Mouse (Mus musculus) neural tube, embryonic 11.5 days (tissue): ENCODE results near the gene Zfp526. TPM values are rescaled to one million over a fixed set of nuclear protein-coding genes. Genes with fewer than 3 reads are reported as not detected.
A peak's percentile ranks its signal among the peaks of the same experiment; 100 is the strongest.
"Not testable (repeated sequence)": the region's sequence is repeated elsewhere in the genome, so short reads cannot be mapped to it uniquely, and the experiment has no call there.

Experiments used
- ATAC-seq: fragments of 200-750 bp; cut with Nextera tagmentation; 2 replicates; pipeline ENCODE4 v1.8.0; 2017; ENCODE audit warnings: moderate number of reproducible peaks, mild to moderate bottlenecking, moderate TSS enrichment, moderate library complexity; ENCODE audit not compliant: insufficient read depth, low FRiP score, low TSS enrichment
- DNase-seq: peaks from one replicate; pipeline ENCODE4 v3.0.0-alpha.2; 2015; ENCODE audit warnings: low spot score
- H3K27ac ChIP-seq: fragments of 300-500 bp; sonication (generic); 2 replicates; pipeline ENCODE4 v1.5.1; 2014; ENCODE audit warnings: low read depth, mild to moderate bottlenecking, low read length
- H3K27me3 ChIP-seq: fragments of 300-500 bp; sonication (generic); 2 replicates; pipeline ENCODE4 v1.6.1; 2014; ENCODE audit warnings: mild to moderate bottlenecking, low read length, mixed read lengths; ENCODE audit not compliant: control insufficient read depth, insufficient read depth
- H3K36me3 ChIP-seq: fragments of 300-500 bp; sonication (generic); 2 replicates; pipeline ENCODE4 v1.6.1; 2014; ENCODE audit warnings: mild to moderate bottlenecking, low read length, moderate library complexity, mixed read lengths; ENCODE audit not compliant: control insufficient read depth, insufficient read depth
- H3K4me1 ChIP-seq: fragments of 300-500 bp; sonication (generic); 2 replicates; pipeline ENCODE4 v1.6.1; 2014; ENCODE audit warnings: low read length, mixed read lengths; ENCODE audit not compliant: control insufficient read depth, insufficient read depth
- H3K4me2 ChIP-seq: fragments of 300-500 bp; sonication (generic); 2 replicates; pipeline ENCODE4 v1.6.1; 2014; ENCODE audit warnings: low read depth, mild to moderate bottlenecking, moderate library complexity
- H3K4me3 ChIP-seq: fragments of 300-500 bp; sonication (generic); 2 replicates; pipeline ENCODE4 v1.5.1; 2014; ENCODE audit warnings: low read depth, low read length
- H3K9ac ChIP-seq: fragments of 300-500 bp; sonication (generic); 2 replicates; pipeline ENCODE4 v1.6.1; 2014; ENCODE audit warnings: mild to moderate bottlenecking, low read length
- H3K9me3 ChIP-seq: fragments of 300-500 bp; sonication (generic); 2 replicates; pipeline ENCODE4 v1.6.1; 2016; ENCODE audit warnings: low read length; ENCODE audit not compliant: control insufficient read depth
- WGBS: fragments of 180-500 bp; shearing (Covaris S2); extraction: QIAGEN DNeasy Blood & Tissue Kit; methylation state at CpG from one replicate; pipeline ENCODE4 v1.1.7; 2014; 5-methylcytosine and 5-hydroxymethylcytosine counted together
- polyA plus RNA-seq: library from polyadenylated mRNA; unstranded; fragments of >200 nt; fragmentation: Nextera tagmentation; extraction: Ambion mirVana; gene quantifications from 2 replicates; pipeline ENCODE4 v1.2.1, GENCODE M21; 2014

Gene Zfp526
- polyA plus RNA-seq, 1 experiment from 2014 or later, result 3.8 TPM

DNA sequence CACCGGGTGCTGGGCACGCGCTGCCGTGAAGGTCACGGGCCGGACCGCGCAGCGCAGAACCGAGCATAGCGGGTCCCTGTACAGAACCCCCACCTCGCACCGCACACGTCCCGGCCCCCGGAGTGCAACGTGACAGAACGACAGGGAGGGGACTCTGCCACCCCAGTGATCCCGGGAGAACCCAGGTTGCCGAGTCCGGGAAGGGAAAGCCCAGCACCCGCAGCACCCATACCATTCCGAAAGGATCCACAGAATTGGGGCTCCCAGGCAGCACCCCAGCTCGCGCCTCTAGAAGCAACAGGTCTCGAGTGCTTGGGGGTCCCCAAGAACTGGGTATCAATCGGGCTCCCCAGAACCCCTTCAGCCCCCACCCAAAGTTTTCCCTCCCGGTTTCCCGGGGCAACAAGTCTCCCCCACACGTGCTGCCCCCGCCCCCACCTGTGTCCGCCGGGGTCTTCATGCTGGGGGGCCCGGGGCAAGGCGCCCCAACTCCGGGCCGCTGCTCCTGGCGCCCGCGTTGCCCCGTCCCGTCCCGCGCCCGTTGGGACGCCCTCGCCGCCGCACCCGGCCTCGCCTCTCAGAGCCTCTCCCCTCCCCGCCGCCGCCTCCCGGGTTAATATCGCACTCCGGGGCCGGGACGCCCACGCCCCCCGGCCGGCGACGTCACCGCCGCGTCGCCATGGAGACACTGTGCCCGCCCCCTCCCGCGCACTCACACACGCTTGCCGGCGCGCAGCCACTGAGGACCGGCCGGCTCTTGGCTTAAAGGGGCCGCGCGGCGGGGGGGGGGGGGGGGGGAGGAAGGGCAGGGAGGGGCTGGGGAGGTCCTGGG, 29.1 kb downstream of the Zfp526 start, which contains the start of gene Erf:
Gene Erf, minus strand, starts transcription at position 621 of the 832 bp plus-strand sequence.
- under 1% methylated on average over 46 of the region's 81 CpGs for WGBS
- no peaks in the 10 kb centered on the region for H3K27me3 ChIP-seq
- peak within 1 kb of the TSS; percentile 93 for H3K27ac ChIP-seq
- DNase-seq (peak; percentile 93), ATAC-seq (peak; percentile 74)
- H3K9me3 ChIP-seq, result no peaks in the 10 kb centered on the region
- peak within 1 kb of the TSS; percentile 78 for H3K9ac ChIP-seq
- no peaks in the 10 kb centered on the region; the same call in 1 of the 2 replicates for H3K36me3 ChIP-seq
- H3K4me1 ChIP-seq, result peaks cover 34% of the 10 kb centered on the region
- H3K4me3 ChIP-seq, result peak within 1 kb of the TSS; percentile 92
- H3K4me2 ChIP-seq, result peak within 1 kb of the TSS; percentile 92

DNA sequence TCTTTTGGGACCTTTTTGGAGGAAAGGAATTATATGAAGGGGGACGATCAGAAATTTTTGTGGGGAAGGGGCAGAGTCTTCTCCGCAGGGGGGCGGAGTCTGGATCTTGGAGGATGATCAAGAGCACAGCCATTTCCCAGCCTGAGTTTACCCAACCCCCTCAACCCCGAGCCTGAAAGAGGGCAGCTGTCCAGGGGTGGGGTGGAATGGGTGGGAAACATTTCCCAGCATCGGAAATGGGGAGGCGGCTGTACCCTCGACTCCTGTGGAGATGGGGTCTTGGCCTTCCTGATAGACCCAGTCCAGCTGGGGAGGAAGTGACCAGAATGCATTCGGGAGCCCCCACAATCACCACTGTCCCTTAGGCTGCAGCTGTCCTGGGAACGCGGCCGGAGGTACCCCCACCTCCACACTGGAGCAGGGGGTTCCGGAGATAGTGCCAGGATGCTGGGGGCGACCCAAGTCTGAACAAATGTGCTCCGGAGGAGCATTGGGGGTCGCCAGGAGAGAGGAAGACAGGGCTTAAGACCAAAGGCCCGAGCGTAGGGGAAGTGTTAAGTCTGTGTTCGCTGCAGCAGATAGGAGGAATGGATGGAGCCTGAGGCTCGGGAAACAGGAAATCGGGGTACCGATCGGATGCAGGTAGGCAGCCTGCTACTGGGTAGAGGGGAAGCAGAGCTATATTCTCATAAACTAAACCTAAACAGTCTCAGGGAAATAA, 30.0 kb downstream of the Zfp526 start:
- peak overlapping the region; percentile 93 for H3K27ac ChIP-seq

DNA sequence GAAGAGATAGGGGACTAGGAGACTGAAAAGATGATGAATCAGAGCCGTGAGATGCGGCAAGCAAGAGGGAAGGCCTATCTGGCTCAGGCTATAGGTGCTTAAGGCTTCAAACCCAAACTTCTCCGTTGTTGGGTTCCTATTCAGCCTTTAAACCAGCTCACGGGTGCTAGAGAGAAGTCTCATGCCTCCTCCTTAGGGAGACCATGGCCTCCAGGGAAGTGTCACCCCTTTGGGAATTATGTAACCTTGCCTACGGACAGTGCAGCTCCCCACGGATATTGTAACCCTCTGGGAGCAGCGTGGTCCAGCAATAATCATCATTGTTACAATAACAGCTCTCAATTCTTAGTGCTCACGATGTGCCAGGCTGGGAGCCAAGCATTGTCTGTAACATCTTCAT, 30.6 kb downstream of the Zfp526 start:
- no peaks in the 10 kb centered on the region for H3K27me3 ChIP-seq
- peak overlapping the region; percentile 92; the same call in 1 of the 2 replicates for H3K4me3 ChIP-seq
- ATAC-seq (no peak), DNase-seq (no peak)
- peaks cover 30% of the 10 kb centered on the region for H3K4me1 ChIP-seq
- 15% methylated on average over 8 of the region's 8 CpGs for WGBS
- H3K9me3 ChIP-seq, result no peaks in the 10 kb centered on the region
- H3K36me3 ChIP-seq, result no peaks in the 10 kb centered on the region
- H3K9ac ChIP-seq, result peak overlapping the region; percentile 54
- H3K4me2 ChIP-seq, result peak overlapping the region; percentile 92
- H3K27ac ChIP-seq, result peak overlapping the region; percentile 93

More for the DNA sequence above, 30.0 kb downstream of the Zfp526 start:
- 2% methylated on average over 22 of the region's 22 CpGs for WGBS
- H3K4me3 ChIP-seq, result peak overlapping the region; percentile 92
- peak; percentile 63 for DNase-seq
- H3K4me2 ChIP-seq, result peak overlapping the region; percentile 92
- H3K36me3 ChIP-seq, result no peaks in the 10 kb centered on the region
- peak overlapping the region; percentile 54 for H3K9ac ChIP-seq
- no peaks in the 10 kb centered on the region for H3K9me3 ChIP-seq
- H3K4me1 ChIP-seq, result peaks cover 34% of the 10 kb centered on the region
- peak; percentile 14; the same call in 1 of the 2 replicates for ATAC-seq
- no peaks in the 10 kb centered on the region for H3K27me3 ChIP-seq

- no peak for DNase-seq
- H3K36me3 ChIP-seq, result no peaks in the 10 kb centered on the region
- H3K9me3 ChIP-seq, result no peaks in the 10 kb centered on the region
- ATAC-seq, result no peak
- H3K27me3 ChIP-seq, result no peaks in the 10 kb centered on the region
- 75% methylated on average over 1 of the region's 1 CpGs for WGBS
- H3K9ac ChIP-seq, result no peak overlapping the region
- H3K4me2 ChIP-seq, result no peak overlapping the region
- H3K27ac ChIP-seq, result no peak overlapping the region
- no peaks in the 10 kb centered on the region for H3K4me1 ChIP-seq
- H3K4me3 ChIP-seq, result no peak overlapping the region
These were observed 40.7 kb downstream of the Zfp526 start for GRCm38 (mm10) chr7:25261896-25262295.

- no peaks in the 10 kb centered on the region for H3K27me3 ChIP-seq
- whole genome bisulfite sequencing, result 19% methylated on average over 17 of the region's 17 CpGs
- no peak overlapping the region for H3K9ac ChIP-seq
- no peaks in the 10 kb centered on the region for H3K9me3 ChIP-seq
- ATAC-seq, result no peak
- H3K4me2 ChIP-seq, result no peak overlapping the region
- H3K27ac ChIP-seq, result no peak overlapping the region
- no peaks in the 10 kb centered on the region for H3K36me3 ChIP-seq
- H3K4me3 ChIP-seq, result no peak overlapping the region
- no peak for DNase-seq
- 0 out of 2 replicates have a peak, but pooled peaks cover 6% of the 10 kb centered on the region for H3K4me1 ChIP-seq
These were observed 43.0 kb downstream of the Zfp526 start for GRCm38 (mm10) chr7:25263968-25264870.

DNA sequence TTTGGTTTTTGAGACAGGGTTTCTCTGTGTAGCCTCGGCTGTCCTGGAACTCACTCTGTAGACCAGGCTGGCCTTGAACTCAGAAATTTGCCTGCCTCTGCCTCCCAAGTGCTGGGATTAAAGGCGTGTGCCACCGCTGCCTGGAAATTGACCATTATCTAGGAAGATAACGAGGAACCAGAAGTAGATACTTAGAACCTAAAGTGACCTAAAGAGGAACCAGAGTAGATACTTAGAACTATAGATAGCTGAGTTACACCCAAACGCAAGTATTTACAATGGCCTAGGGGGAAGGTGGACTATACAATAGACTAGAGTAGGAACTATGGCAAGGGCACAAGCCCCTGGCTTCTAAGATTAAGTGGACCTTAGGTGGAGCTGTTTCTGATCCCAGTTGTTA, 44.5 kb downstream of the Zfp526 start:
- not testable (repeated sequence) for H3K4me3 ChIP-seq, H3K4me1 ChIP-seq, H3K9ac ChIP-seq, H3K4me2 ChIP-seq, H3K9me3 ChIP-seq, H3K27ac ChIP-seq, H3K36me3 ChIP-seq, H3K27me3 ChIP-seq, ATAC-seq, DNase-seq
- WGBS, result 91% methylated on average over 5 of the region's 5 CpGs

- Histone ChIP-seq H3K9me3 (no peaks in the 10 kb centered on the region), H3K4me2 (no peak overlapping the region), H3K27ac (no peak overlapping the region), H3K9ac (no peak overlapping the region), H3K4me1 (peaks cover 6% of the 10 kb centered on the region; the same call in 1 of the 2 replicates), H3K27me3 (no peaks in the 10 kb centered on the region), H3K36me3 (no peaks in the 10 kb centered on the region), H3K4me3 (no peak overlapping the region)
- 90% methylated on average over 8 of the region's 8 CpGs for WGBS
- DNase-seq, result no peak
- ATAC-seq, result no peak
These were observed 45.1 kb downstream of the Zfp526 start for GRCm38 (mm10) chr7:25266180-25266962.
